16 mouse cellular contexts compared by ENCODE assay signal in genomic region chrX:145485495-145485894, GRCm38 (mm10).
"Had no signal": no experiment of that assay in that cellular context is flagged by ENCODE, and none has a peak within 500 bp of the region (broad histone marks: within the 10 kb centered on the region; RNA-seq: fewer than 3 reads in every experiment).

No protein-coding gene starts in this region.

- H3K27ac ChIP-seq: neural tube, embryonic 13.5 days; neural tube, embryonic 15.5 days; stomach, embryonic 15.5 days; stomach, postnatal 0 days had no signal

- H3K4me2 ChIP-seq: neural tube, embryonic 13.5 days; neural tube, embryonic 15.5 days; stomach, embryonic 15.5 days had no signal

- DNase-seq: retina, postnatal 1 day; right cerebral cortex, adult 18-20 months; right cerebral cortex, postnatal 14 days; right cerebral cortex, postnatal 25 days; right cerebral cortex, postnatal 4 days; spleen, adult 18-20 months; thymus, adult 18-20 months; thymus, adult 2 months; thymus, postnatal 14 days; thymus, postnatal 25 days; thymus, postnatal 36 days; thymus, postnatal 4 days had no signal

- H3K27me3 ChIP-seq: neural tube, embryonic 13.5 days; neural tube, embryonic 15.5 days; stomach, embryonic 15.5 days had no signal

- H3K9ac ChIP-seq: neural tube, embryonic 13.5 days; neural tube, embryonic 15.5 days; stomach, embryonic 15.5 days had no signal

- H3K4me1 ChIP-seq: neural tube, embryonic 13.5 days; neural tube, embryonic 15.5 days; stomach, embryonic 15.5 days had no signal

- H3K4me3 ChIP-seq: neural tube, embryonic 13.5 days; neural tube, embryonic 15.5 days; stomach, embryonic 15.5 days had no signal

- H3K36me3 ChIP-seq: neural tube, embryonic 15.5 days; stomach, embryonic 15.5 days had no signal

- H3K9me3 ChIP-seq: neural tube, embryonic 13.5 days; neural tube, embryonic 15.5 days; stomach, embryonic 15.5 days had no signal
